Mouse (Mus musculus) splenic B cell, adult 2 months (primary cell): ENCODE measurements around the gene Pdhx.
A peak's percentile ranks its signal among the peaks of the same experiment; 100 is the strongest.

Experiments used
- DNase-seq: peaks from one replicate; pipeline ENCODE4 v3.0.0-alpha.2; 2011; ENCODE audit warnings: low read depth, low spot score
- H3K27me3 ChIP-seq: 2 replicates; pipeline ENCODE4 v1.6.1; 2012; ENCODE audit warnings: mild to moderate bottlenecking, low read length, moderate library complexity, mixed read lengths; ENCODE audit not compliant: control insufficient read depth, poor library complexity, insufficient read depth, severe bottlenecking
- H3K36me3 ChIP-seq: 2 replicates; pipeline ENCODE4 v1.6.1; 2012; ENCODE audit warnings: mild to moderate bottlenecking, low read length, moderate library complexity, mixed read lengths; ENCODE audit not compliant: control insufficient read depth, poor library complexity, insufficient read depth, severe bottlenecking

The Pdhx gene

DNA sequence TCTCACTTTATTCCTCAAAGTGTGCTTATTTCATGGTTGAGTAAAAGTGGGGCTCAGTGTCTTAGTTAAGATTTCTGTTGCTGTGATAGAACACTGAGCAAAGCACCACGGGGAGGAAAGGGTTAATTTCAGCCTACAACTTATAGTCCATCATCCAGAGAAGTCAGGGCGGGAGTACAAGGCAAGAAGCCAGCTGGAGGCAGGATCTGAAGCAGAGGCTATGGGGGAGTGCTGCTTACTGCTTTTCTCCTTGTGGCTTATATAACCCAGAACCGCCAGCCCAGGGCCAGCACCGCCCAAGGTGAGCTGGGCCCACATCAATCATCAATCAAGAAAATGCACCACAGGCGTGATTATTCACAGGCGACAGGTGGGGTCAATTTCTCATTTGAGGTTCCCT is 7.8 kb upstream of the Pdhx start:
- Histone ChIP-seq H3K27me3 (no peaks in the 10 kb centered on the region), H3K36me3 (no peaks in the 10 kb centered on the region; the same call in 1 of the 2 replicates)
- DNase-seq, result no peak

DNA sequence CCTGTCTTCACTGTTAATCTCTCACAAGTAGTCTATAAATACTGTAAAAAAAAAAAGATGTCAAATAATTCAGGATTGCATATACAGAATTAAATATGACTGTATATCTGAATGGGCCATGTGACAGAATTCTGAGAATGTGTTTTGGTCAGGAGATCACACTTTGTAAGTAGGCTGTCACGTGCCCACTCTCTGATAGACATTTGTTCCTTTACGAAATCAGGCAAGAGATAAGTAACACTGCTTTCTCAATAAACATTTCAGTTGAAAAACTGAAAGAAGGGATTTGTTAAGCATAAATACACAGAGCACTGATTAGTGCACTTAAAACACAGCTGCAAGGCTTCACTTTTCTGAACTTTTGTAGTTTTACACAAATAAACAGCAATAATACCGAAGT is 2.7 kb downstream of the Pdhx start:
- no peak for DNase-seq
- H3K27me3 ChIP-seq, result no peaks in the 10 kb centered on the region
- H3K36me3 ChIP-seq, result no peaks in the 10 kb centered on the region

DNA sequence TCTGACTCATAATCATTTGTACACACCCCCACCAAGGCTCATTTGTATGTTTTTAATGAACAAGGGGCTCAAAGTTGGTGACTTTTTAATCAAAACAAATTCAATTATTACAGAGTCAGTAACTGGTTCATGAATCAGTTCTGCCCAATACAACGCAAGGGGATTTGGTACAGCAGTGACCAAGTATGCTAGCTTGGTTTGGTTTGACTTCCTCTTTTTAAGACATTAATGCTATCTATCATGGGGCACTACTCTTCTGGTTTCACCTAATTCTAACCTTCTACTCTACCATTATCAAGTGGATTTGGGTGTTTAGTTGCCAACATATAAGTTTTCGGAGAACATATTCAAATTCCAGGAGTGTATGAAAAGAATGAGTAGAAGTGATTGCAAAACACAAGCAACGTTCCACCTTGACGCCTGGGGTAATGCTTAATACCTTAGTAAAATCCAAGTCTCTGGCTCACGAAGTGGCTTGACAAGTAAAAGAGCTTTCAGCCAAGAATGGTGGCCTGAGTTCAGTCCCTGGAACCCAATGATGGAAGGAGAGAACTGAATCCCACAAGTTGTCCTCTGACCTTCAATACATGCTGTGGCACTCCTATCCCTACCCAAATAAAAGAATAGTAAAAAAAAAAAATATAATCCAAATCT is 3.4 kb downstream of the Pdhx start:
- no peaks in the 10 kb centered on the region for H3K27me3 ChIP-seq
- no peaks in the 10 kb centered on the region for H3K36me3 ChIP-seq
- DNase-seq, result peak; percentile 38

DNA sequence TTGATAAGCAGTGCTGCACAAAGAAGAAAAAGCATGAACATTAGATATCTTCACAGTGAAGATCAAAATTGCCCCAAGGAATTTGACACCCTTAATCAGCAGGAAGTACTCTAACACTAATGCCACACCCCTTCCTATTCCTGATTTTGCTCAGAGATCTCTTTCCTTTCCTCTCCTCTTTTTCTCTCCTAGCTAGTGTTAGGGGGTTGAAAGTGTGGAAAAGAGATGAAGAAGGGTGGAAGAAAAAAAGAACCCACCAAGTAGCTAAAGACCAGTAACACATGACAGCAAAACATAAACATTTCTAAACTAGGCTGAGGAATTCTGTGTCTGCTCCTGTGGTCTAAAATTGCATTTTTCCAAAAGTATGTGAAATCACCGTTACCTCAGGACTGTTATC is 4.7 kb downstream of the Pdhx start:
- no peak for DNase-seq
- no peaks in the 10 kb centered on the region for H3K27me3 ChIP-seq
- no peaks in the 10 kb centered on the region for H3K36me3 ChIP-seq

DNA sequence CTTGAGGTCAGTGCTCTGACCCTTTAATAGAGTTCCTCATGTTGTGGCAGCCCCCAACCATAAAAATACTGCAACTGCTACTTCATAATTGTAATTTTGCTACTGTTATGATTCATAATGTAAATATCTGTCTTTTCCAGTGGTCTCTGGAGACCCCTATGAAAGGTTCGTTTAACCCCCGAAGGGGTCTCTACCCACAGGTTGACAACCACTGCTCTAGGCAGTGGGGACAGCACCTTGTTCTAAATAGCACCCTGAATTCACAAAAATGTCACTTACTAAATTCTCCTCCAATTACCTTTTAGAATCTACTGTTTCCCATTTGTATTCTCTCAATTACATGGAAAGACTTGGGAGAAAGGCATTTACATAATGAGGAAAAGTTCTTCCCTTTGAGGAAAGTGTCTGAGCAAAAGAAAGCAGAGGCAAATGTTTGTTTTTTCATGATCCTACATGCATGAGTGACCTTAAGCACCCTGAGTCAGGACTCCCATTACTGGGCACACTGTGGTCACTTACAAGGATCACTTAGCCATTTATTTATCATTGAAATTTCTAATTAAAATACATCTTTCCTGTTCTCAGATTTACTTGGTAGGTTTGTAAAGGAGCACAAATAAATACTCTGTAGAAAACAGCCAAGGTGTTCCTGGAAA is 5.6 kb downstream of the Pdhx start:
- no peak for DNase-seq
- H3K27me3 ChIP-seq, result no peaks in the 10 kb centered on the region
- no peaks in the 10 kb centered on the region for H3K36me3 ChIP-seq

DNA sequence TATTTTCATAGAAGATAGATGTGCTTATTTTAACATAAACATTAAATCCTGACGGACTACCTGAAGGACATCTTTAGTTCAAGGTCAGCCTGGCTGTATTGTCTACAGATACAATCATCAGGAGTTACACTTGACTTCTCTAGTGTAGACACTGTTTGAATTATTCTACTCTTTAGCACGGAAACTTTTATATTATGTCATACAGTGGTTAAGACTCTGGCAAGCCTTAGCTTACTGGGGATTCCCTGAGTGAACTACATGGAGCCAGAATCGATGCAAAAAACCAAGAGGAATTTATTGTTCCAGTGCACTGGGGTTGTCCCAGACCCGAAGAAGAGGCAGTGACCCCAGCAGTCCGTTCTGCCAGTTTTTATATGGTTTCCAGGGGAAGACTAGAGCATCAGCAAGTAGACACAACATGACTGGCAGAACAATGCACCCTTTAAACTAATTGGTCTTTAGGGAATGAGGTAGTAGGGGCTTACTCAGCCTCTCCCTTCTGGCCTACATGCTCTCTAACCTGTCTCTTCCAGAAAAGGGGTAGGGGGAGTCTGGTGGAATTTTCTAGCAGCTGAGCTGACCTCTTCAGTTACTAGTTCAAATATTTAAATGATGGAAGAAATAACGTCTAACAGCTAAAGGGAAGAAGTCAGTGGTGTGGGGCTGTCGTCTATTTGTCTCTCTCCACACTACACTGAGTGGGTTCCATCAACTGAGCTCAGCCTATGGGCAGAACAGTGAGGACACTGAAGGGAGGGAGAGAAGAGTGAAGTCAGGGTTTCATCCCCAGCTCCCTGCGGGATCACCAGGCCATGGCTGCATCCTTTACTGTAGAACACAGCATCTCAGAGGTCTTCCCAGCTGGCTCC is 6.4 kb downstream of the Pdhx start:
- H3K36me3 ChIP-seq, result no peaks in the 10 kb centered on the region
- H3K27me3 ChIP-seq, result no peaks in the 10 kb centered on the region
- DNase-seq, result no peak

DNA sequence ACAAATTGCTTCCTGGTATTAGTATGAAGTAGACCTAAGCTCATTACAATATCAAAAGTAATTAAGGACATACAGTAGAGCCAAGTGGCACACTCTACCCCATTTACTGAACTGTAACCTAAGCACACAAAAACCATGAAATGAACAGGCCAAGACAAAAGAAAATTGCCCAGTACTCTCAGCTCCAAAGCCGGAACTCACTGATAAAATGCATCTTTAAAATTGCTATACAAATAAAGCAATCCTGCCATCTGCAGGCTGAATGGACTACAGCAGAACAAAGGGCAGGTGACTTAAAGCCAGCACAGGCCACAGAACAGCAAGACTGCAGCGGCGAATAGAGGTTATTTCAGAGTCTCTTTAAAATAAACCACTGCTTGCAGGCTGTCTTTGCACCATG is 10.4 kb downstream of the Pdhx start:
- no peaks in the 10 kb centered on the region for H3K27me3 ChIP-seq
- peak; percentile 78 for DNase-seq
- H3K36me3 ChIP-seq, result no peaks in the 10 kb centered on the region

DNA sequence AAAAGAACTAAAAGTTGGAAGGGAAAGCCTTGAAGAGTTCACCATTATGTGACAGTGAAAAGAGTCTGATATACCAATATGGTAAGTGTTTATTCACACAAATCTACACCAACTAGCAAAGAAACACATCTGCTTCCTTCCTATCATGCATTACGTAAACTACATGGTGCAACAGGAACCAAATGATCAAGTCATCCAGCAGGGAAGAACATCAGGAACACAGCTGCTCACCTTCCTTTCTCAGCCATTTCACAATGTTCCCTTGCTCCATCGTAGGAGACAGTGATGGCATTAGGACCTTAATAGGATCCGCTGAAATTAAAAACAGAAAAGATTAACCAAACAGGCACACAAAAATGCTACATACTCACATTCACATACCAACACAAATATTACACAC is 15.0 kb downstream of the Pdhx start:
- 0 out of 2 replicates have a peak, but pooled peaks cover 2% of the 10 kb centered on the region for H3K36me3 ChIP-seq
- no peak for DNase-seq

DNA sequence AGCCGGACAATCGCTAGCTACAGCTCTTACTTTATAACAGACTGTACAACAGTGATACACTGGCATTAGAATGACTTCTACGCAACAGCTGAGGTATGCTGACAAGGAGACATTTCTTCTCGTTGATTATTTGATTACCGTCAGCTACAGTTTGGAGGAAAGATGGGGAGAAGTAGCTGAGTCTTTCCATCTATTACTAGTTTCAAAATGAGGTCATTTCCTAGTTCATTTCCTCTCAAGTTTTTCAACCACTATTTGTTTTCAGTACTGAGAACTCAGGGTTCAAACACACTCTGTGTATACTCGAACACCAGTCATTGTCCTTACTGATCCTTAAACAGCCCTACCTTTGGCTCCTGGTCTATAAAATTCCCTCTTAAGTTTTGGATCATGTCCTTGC is 17.5 kb downstream of the Pdhx start:
- Histone ChIP-seq H3K36me3 (0 out of 2 replicates have a peak, but pooled peaks cover 2% of the 10 kb centered on the region), H3K27me3 (no peaks in the 10 kb centered on the region)
- peak; percentile 8 for DNase-seq

More for the DNA sequence above, 15.0 kb downstream of the Pdhx start:
- no peaks in the 10 kb centered on the region for H3K27me3 ChIP-seq

DNA sequence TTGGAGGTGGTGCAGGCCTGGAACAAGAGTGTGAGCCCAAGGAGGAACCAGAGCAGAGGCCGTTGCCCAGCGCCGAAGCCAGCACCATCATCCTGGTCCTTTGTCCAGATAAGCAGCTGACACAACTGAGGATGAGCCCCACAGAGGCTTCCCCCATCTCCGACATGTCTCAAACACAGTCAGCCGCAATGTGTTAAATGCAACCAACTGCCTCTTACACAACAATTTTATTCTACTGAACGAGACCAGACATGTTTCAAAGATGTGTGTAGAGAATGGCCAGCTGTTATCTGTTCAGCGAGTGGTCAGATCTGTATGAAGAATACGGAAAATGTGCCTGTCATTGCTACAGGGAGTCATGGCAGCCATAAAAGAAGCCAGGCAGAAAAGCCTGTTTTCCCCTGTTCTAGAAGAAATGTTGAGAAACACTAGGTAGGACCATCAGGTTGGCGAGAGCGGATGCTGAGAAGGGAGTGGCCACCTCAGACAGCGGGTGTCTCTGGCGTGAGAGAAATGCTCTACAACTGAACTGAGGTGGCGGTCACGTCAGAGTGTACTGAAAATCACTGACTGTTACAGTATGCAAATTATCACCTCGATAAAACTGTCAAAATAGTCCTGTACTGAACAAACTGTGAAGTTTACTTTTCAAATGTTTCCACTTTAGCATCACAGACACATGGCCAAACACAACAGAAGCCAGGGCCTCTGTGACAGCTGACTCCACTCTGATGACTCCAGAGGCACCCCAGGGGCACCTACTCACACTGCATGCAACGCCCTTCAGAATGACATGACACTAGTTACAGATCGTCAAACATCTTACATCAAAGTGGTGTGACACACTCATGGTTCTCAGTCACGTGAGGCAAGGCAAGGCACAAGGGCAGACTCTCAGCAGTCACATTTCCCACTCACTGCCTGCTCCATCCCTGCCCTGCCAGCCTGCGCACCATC is 21.1 kb downstream of the Pdhx start:
- 0 out of 2 replicates have a peak, but pooled peaks cover 2% of the 10 kb centered on the region for H3K36me3 ChIP-seq
- no peaks in the 10 kb centered on the region for H3K27me3 ChIP-seq
- peak; percentile 80 for DNase-seq

DNA sequence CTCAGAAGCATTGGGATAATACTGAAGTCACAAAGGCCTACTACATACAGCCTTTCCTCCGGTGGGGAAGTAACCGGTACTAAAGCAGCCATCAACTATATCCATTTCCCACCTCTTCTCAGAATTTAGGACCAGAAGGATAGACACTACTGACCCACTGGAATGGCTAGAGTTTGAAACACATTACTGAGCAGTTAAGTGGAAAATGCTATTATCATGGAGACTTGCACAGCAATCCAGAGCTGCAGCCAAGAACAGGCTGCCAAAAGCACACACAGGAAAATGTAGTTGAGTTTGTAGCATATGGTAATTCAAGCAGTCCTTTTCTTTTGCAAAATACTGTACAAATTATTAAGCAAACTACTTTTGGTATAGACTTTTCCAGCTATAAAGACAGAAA is 28.0 kb downstream of the Pdhx start:
- H3K27me3 ChIP-seq, result no peaks in the 10 kb centered on the region
- H3K36me3 ChIP-seq, result no peaks in the 10 kb centered on the region
- DNase-seq, result no peak

DNA sequence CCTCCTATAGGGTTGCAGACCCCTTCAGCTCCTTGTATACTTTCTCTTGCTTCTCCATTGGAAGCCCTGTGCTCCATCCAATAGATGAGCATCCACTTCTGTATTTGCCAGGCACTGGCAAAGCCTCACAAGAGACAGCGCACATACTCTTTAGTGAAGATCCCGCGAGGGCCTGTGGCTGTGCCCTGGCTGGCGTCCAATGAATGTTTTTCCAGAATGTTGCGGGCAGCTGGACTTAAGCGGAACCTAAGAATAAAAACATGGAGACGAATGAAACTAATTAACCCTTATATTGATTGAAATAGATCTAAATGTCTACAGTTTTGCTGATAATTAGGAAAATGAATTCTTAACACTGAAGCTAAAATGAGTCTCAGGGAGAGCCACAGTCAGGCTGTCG is 32.4 kb downstream of the Pdhx start:
- DNase-seq, result no peak
- no peaks in the 10 kb centered on the region for H3K27me3 ChIP-seq

DNA sequence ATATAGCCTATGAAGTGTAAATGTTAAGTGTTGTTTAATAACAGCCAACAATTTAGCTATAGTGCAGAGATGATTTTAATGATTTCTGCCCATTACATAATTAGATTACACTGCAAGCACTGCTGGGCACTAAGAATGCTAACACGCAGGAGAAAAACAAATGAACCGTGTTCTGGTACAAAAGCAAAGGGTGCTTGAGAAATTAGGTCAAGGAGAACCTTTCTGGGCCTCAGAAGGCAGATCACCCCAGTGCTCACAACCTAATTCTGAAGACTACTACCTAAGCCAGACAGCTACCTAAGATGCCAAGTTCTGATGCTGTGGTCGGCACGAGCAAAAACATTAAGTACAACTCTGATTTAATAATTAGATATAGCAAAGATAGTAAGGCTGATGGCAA is 35.5 kb downstream of the Pdhx start:
- H3K36me3 ChIP-seq, result 0 out of 2 replicates have a peak, but pooled peaks cover 2% of the 10 kb centered on the region
- no peak for DNase-seq
- H3K27me3 ChIP-seq, result no peaks in the 10 kb centered on the region

More for the DNA sequence above, 32.4 kb downstream of the Pdhx start:
- H3K36me3 ChIP-seq, result no peaks in the 10 kb centered on the region

DNA sequence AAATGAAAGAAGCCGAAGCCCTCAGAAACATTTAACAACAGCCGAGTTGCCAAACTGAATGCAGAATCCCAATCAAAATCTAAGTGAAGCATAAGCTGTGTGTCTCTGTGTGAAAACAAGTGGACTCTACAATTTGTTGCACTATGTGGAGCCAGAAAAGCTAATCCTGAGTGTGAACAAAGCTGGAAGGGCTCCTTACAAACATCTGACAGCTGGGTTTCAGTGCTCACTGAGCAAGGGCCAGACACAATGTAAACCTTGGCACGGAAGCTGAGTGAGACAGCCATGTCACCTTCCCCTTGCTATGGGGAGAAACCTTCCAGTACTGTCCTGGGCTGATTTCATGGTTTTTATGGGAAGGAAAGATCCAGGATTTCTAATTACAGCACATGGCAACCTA is 50.6 kb downstream of the Pdhx start:
- Histone ChIP-seq H3K27me3 (no peaks in the 10 kb centered on the region), H3K36me3 (no peaks in the 10 kb centered on the region)
- DNase-seq, result no peak
